Mouse (Mus musculus): ENCODE data around the gene Dph2. TPM values are rescaled to one million over a fixed set of nuclear protein-coding genes. Genes with fewer than 3 reads are reported as not detected.

The Dph2 gene
- polyA plus RNA-seq, 1 experiment from 2014 or later: 23.9 TPM

GRCm38 (mm10) chr4:117924916-117925315 lies 33.1 kb upstream of the Dph2 start:
- peaks cover 50% of the 10 kb centered on the region for H3K27me3 ChIP-seq (ENCODE audit: control insufficient read depth, insufficient read depth, low read length)
- 72% methylated on average over 4 of the region's 6 CpGs for WGBS
- no peak for DNase-seq (ENCODE audit: low spot score, missing footprints)

GRCm38 (mm10) chr4:117923450-117923849 lies 31.6 kb upstream of the Dph2 start:
- Histone ChIP-seq H3K27me3 (ENCODE audit: control insufficient read depth, insufficient read depth, low read length) (peaks cover 36% of the 10 kb centered on the region), H3K9me3 (ENCODE audit: control insufficient read depth, low read length) (no peaks in the 10 kb centered on the region), H3K9ac (ENCODE audit: low read length) (no peak overlapping the region), H3K4me1 (ENCODE audit: control insufficient read depth, insufficient read depth, low read length) (peaks cover 9% of the 10 kb centered on the region), H3K4me3 (ENCODE audit: low read depth, low read length) (no peak overlapping the region), H3K27ac (ENCODE audit: low read depth, low read length) (no peak overlapping the region), H3K36me3 (ENCODE audit: control insufficient read depth, insufficient read depth, low read length) (no peaks in the 10 kb centered on the region), H3K4me2 (no peak overlapping the region)
- ATAC-seq (ENCODE audit: low FRiP score): no peak
- no peak for DNase-seq (ENCODE audit: low spot score, missing footprints)
- 57% methylated on average over 2 of the region's 2 CpGs for WGBS

More at GRCm38 (mm10) chr4:117924916-117925315, 33.1 kb upstream of the Dph2 start:
- Histone ChIP-seq H3K4me2 (no peak overlapping the region), H3K9ac (ENCODE audit: low read length) (no peak overlapping the region), H3K9me3 (ENCODE audit: control insufficient read depth, low read length) (no peaks in the 10 kb centered on the region), H3K4me1 (ENCODE audit: control insufficient read depth, insufficient read depth, low read length) (peaks cover 23% of the 10 kb centered on the region), H3K36me3 (ENCODE audit: control insufficient read depth, insufficient read depth, low read length) (no peaks in the 10 kb centered on the region), H3K27ac (ENCODE audit: low read depth, low read length) (no peak overlapping the region), H3K4me3 (ENCODE audit: low read depth, low read length) (no peak overlapping the region)
- ATAC-seq (ENCODE audit: low FRiP score): no peak

GRCm38 (mm10) chr4:117921358-117921757 lies 29.5 kb upstream of the Dph2 start:
- H3K4me1 ChIP-seq (ENCODE audit: control insufficient read depth, insufficient read depth, low read length): 0 out of 2 replicates have a peak, but pooled peaks cover under 1% of the 10 kb centered on the region

GRCm38 (mm10) chr4:117918762-117919161 lies 26.9 kb upstream of the Dph2 start:
- Histone ChIP-seq H3K36me3 (ENCODE audit: control insufficient read depth, insufficient read depth, low read length) (no peaks in the 10 kb centered on the region), H3K27ac (ENCODE audit: low read depth, low read length) (no peak overlapping the region), H3K4me2 (no peak overlapping the region), H3K4me3 (ENCODE audit: low read depth, low read length) (no peak overlapping the region), H3K4me1 (ENCODE audit: control insufficient read depth, insufficient read depth, low read length) (peaks cover 8% of the 10 kb centered on the region), H3K9me3 (ENCODE audit: control insufficient read depth, low read length) (no peaks in the 10 kb centered on the region), H3K9ac (ENCODE audit: low read length) (no peak overlapping the region), H3K27me3 (ENCODE audit: control insufficient read depth, insufficient read depth, low read length) (no peaks in the 10 kb centered on the region)
- ATAC-seq (ENCODE audit: low FRiP score) (no peak), DNase-seq (ENCODE audit: low spot score, missing footprints) (no peak)
- 91% methylated on average over 5 of the region's 5 CpGs for WGBS

More at GRCm38 (mm10) chr4:117921358-117921757, 29.5 kb upstream of the Dph2 start:
- Histone ChIP-seq H3K4me3 (ENCODE audit: low read depth, low read length) (no peak overlapping the region), H3K9me3 (ENCODE audit: control insufficient read depth, low read length) (no peaks in the 10 kb centered on the region), H3K9ac (ENCODE audit: low read length) (no peak overlapping the region), H3K27me3 (ENCODE audit: control insufficient read depth, insufficient read depth, low read length) (peaks cover 15% of the 10 kb centered on the region), H3K4me2 (no peak overlapping the region), H3K36me3 (ENCODE audit: control insufficient read depth, insufficient read depth, low read length) (no peaks in the 10 kb centered on the region), H3K27ac (ENCODE audit: low read depth, low read length) (no peak overlapping the region)
- WGBS: 91% methylated on average over 2 of the region's 2 CpGs
- DNase-seq (ENCODE audit: low spot score, missing footprints) (no peak), ATAC-seq (ENCODE audit: low FRiP score) (no peak)

- Histone ChIP-seq H3K4me2 (no peak overlapping the region), H3K9ac (ENCODE audit: low read length) (no peak overlapping the region), H3K4me3 (ENCODE audit: low read depth, low read length) (no peak overlapping the region), H3K27me3 (ENCODE audit: control insufficient read depth, insufficient read depth, low read length) (no peaks in the 10 kb centered on the region), H3K36me3 (ENCODE audit: control insufficient read depth, insufficient read depth, low read length) (no peaks in the 10 kb centered on the region), H3K27ac (ENCODE audit: low read depth, low read length) (no peak overlapping the region), H3K9me3 (ENCODE audit: control insufficient read depth, low read length) (no peaks in the 10 kb centered on the region), H3K4me1 (ENCODE audit: control insufficient read depth, insufficient read depth, low read length) (peaks cover 13% of the 10 kb centered on the region)
- WGBS: 94% methylated on average over 3 of the region's 3 CpGs
- ATAC-seq (ENCODE audit: low FRiP score) (no peak), DNase-seq (ENCODE audit: low spot score, missing footprints) (no peak)
Observed at GRCm38 (mm10) chr4:117918261-117918660, 26.4 kb upstream of the Dph2 start.

GRCm38 (mm10) chr4:117917847-117918246 lies 26.0 kb upstream of the Dph2 start:
- DNase-seq (ENCODE audit: low spot score, missing footprints) (no peak), ATAC-seq (ENCODE audit: low FRiP score) (no peak)
- 93% methylated on average over 4 of the region's 4 CpGs for WGBS
- H3K4me1 ChIP-seq (ENCODE audit: control insufficient read depth, insufficient read depth, low read length): peaks cover 17% of the 10 kb centered on the region
- no peaks in the 10 kb centered on the region for H3K9me3 ChIP-seq (ENCODE audit: control insufficient read depth, low read length)
- H3K9ac ChIP-seq (ENCODE audit: low read length): no peak overlapping the region
- H3K4me3 ChIP-seq (ENCODE audit: low read depth, low read length): no peak overlapping the region
- H3K36me3 ChIP-seq (ENCODE audit: control insufficient read depth, insufficient read depth, low read length): no peaks in the 10 kb centered on the region
- H3K27me3 ChIP-seq (ENCODE audit: control insufficient read depth, insufficient read depth, low read length): no peaks in the 10 kb centered on the region
- H3K4me2 ChIP-seq: no peak overlapping the region
- no peak overlapping the region for H3K27ac ChIP-seq (ENCODE audit: low read depth, low read length)

GRCm38 (mm10) chr4:117917402-117917801 lies 25.6 kb upstream of the Dph2 start:
- 90% methylated on average over 4 of the region's 4 CpGs for whole genome bisulfite sequencing
- no peaks in the 10 kb centered on the region for H3K9me3 ChIP-seq (ENCODE audit: control insufficient read depth, low read length)
- H3K4me3 ChIP-seq (ENCODE audit: low read depth, low read length): no peak overlapping the region
- H3K36me3 ChIP-seq (ENCODE audit: control insufficient read depth, insufficient read depth, low read length): no peaks in the 10 kb centered on the region
- no peak for ATAC-seq (ENCODE audit: low FRiP score)
- H3K9ac ChIP-seq (ENCODE audit: low read length): no peak overlapping the region
- H3K4me2 ChIP-seq: no peak overlapping the region
- no peak overlapping the region for H3K27ac ChIP-seq (ENCODE audit: low read depth, low read length)
- peaks cover 17% of the 10 kb centered on the region for H3K4me1 ChIP-seq (ENCODE audit: control insufficient read depth, insufficient read depth, low read length)
- no peak for DNase-seq (ENCODE audit: low spot score, missing footprints)
- no peaks in the 10 kb centered on the region for H3K27me3 ChIP-seq (ENCODE audit: control insufficient read depth, insufficient read depth, low read length)

- Histone ChIP-seq H3K9me3 (ENCODE audit: control insufficient read depth, low read length) (no peaks in the 10 kb centered on the region), H3K4me2 (no peak overlapping the region)
Observed at GRCm38 (mm10) chr4:117916386-117916785, 24.6 kb upstream of the Dph2 start.

GRCm38 (mm10) chr4:117915489-117916105 lies 23.8 kb upstream of the Dph2 start:
- WGBS: 6% methylated on average over 19 of the region's 19 CpGs
- peaks cover 17% of the 10 kb centered on the region for H3K4me1 ChIP-seq (ENCODE audit: control insufficient read depth, insufficient read depth, low read length)
- H3K27me3 ChIP-seq (ENCODE audit: control insufficient read depth, insufficient read depth, low read length): no peaks in the 10 kb centered on the region
- H3K36me3 ChIP-seq (ENCODE audit: control insufficient read depth, insufficient read depth, low read length): peaks cover 5% of the 10 kb centered on the region
- H3K4me3 ChIP-seq (ENCODE audit: low read depth, low read length): peak overlapping the region; percentile 77
- peak overlapping the region; percentile 98 for H3K4me2 ChIP-seq
- ATAC-seq (ENCODE audit: low FRiP score) (no peak; the same call in 1 of the 2 replicates), DNase-seq (ENCODE audit: low spot score, missing footprints) (peak; percentile 86)
- no peak overlapping the region for H3K27ac ChIP-seq (ENCODE audit: low read depth, low read length)
- H3K9ac ChIP-seq (ENCODE audit: low read length): peak overlapping the region; percentile 83
- no peaks in the 10 kb centered on the region for H3K9me3 ChIP-seq (ENCODE audit: control insufficient read depth, low read length)

More at GRCm38 (mm10) chr4:117916386-117916785, 24.6 kb upstream of the Dph2 start:
- peaks cover 5% of the 10 kb centered on the region for H3K36me3 ChIP-seq (ENCODE audit: control insufficient read depth, insufficient read depth, low read length)
- DNase-seq (ENCODE audit: low spot score, missing footprints) (no peak), ATAC-seq (ENCODE audit: low FRiP score) (no peak)
- no peak overlapping the region for H3K9ac ChIP-seq (ENCODE audit: low read length)
- H3K4me3 ChIP-seq (ENCODE audit: low read depth, low read length): no peak overlapping the region
- peaks cover 17% of the 10 kb centered on the region for H3K4me1 ChIP-seq (ENCODE audit: control insufficient read depth, insufficient read depth, low read length)
- H3K27ac ChIP-seq (ENCODE audit: low read depth, low read length): no peak overlapping the region
- 91% methylated on average over 5 of the region's 5 CpGs for whole genome bisulfite sequencing
- no peaks in the 10 kb centered on the region for H3K27me3 ChIP-seq (ENCODE audit: control insufficient read depth, insufficient read depth, low read length)

All from midbrain, embryonic 11.5 days (tissue).